10 mouse cellular contexts compared by ENCODE assay signal in genomic region chr6:52601117-52601516, GRCm38 (mm10). TPM values are rescaled to one million over a fixed set of nuclear protein-coding genes. Genes with fewer than 3 reads are reported as not detected.
A peak's percentile ranks its signal among the peaks of the same experiment; 100 is the strongest.
DNase-seq lines count a peak whose midpoint lies in the region; ATAC-seq and TF ChIP-seq lines count a peak whose summit lies in the region.
"Had no signal": no experiment of that assay in that cellular context is flagged by ENCODE, and none has a peak within 500 bp of the region (broad histone marks: within the 10 kb centered on the region; RNA-seq: fewer than 3 reads in every experiment).

No protein-coding gene starts in this region.

- no peak overlapping the region for H3K4me3 ChIP-seq in myocyte
- H3K4me3 ChIP-seq: heart, embryonic 13.5 days; midbrain, embryonic 12.5 days had no signal

- H3K79me2 ChIP-seq in myocyte (ENCODE audit: control insufficient read depth, insufficient read depth): no peaks in the 10 kb centered on the region

- no peak overlapping the region for H3ac ChIP-seq in myocyte (ENCODE audit: control insufficient read depth, insufficient read length)

- peak overlapping the region; percentile 31 for H3K4me2 ChIP-seq in myocyte (ENCODE audit: low read depth)
- H3K4me2 ChIP-seq: heart, embryonic 13.5 days; midbrain, embryonic 12.5 days had no signal

- peak; percentile 34 for DNase-seq in gastrocnemius, adult 18-20 months (ENCODE audit: low spot score)
- no peak for DNase-seq in gastrocnemius, adult 8-10 months (ENCODE audit: low spot score in 2 of 2)
- DNase-seq in right cerebral cortex, adult 18-20 months: peak; percentile 27
- no peak for DNase-seq in right cerebral cortex, postnatal 36 days (ENCODE audit: low spot score in 2 of 2)
- DNase-seq in embryo, embryonic 10.5 days (ENCODE audit: low spot score): peak; percentile 70
- peak; percentile 63 to 78 for DNase-seq in kidney, postnatal 25 days

- TF ChIP-seq POLR2A in myocyte (IDR thresholded peaks at IDR 0.05; ENCODE audit: insufficient read length, low read depth): no peak

- H3K36me3 ChIP-seq in myocyte (ENCODE audit: control insufficient read depth, insufficient read depth): no peaks in the 10 kb centered on the region
- H3K36me3 ChIP-seq: heart, embryonic 13.5 days; midbrain, embryonic 12.5 days had no signal

- H3K27me3 ChIP-seq in myocyte (ENCODE audit: control insufficient read depth, insufficient read depth, insufficient read length): no peaks in the 10 kb centered on the region
- H3K27me3 ChIP-seq: heart, embryonic 13.5 days; midbrain, embryonic 12.5 days had no signal

- ATAC-seq in megakaryocyte-erythroid progenitor cell, adult 5-6 weeks (replicated peaks; ENCODE audit: low FRiP score, low TSS enrichment, poor library complexity, severe bottlenecking): no peak

TF ChIP-seq in myocyte, 11 proteins besides CTCF, POLR2A, EP300 and RAD21:
- TF ChIP-seq E2F4 (IDR thresholded peaks at IDR 0.05; ENCODE audit: insufficient read depth) (no peak), MAX (IDR thresholded peaks at IDR 0.05; ENCODE audit: low read depth) (no peak), SRF (IDR thresholded peaks at IDR 0.05; ENCODE audit: control insufficient read depth, insufficient read length, low read depth) (no peak), CEBPB (IDR thresholded peaks at IDR 0.05; ENCODE audit: insufficient read depth, poor library complexity, severe bottlenecking) (no peak), TCF12 (IDR thresholded peaks at IDR 0.05; ENCODE audit: insufficient read depth, poor library complexity, severe bottlenecking) (no peak), USF1 (IDR thresholded peaks at IDR 0.05; ENCODE audit: low read depth) (no peak), TCF3 (IDR thresholded peaks at IDR 0.05; ENCODE audit: insufficient read length, low read depth) (no peak), REST (IDR thresholded peaks at IDR 0.05; ENCODE audit: insufficient read depth, insufficient read length) (no peak), POLR2AphosphoS2 (IDR thresholded peaks at IDR 0.05; ENCODE audit: insufficient read length, low read depth) (no peak), MYOD1 (IDR thresholded peaks at IDR 0.05; ENCODE audit: control insufficient read depth in 1 of 3, insufficient read length in 2 of 3, low read depth in 2 of 3) (no peak), MYOG (IDR thresholded peaks at IDR 0.05; ENCODE audit: control insufficient read depth in 1 of 3, insufficient read depth in 1 of 3, insufficient read length in 2 of 3, low read depth in 2 of 3) (no peak)
TF ChIP-seq in myocyte: peak in this region for 0.

RNA-seq across cellular contexts. Expression of gene Hibadh, which starts 39.1 kb away (rescaled TPM):
- total RNA-seq in gastrocnemius, adult 18-20 months (2021): 100 to 1,000 TPM; 112 to 115 TPM
- 100 to 1,000 TPM; 106 to 125 (median 119) TPM for total RNA-seq in gastrocnemius, adult 8-10 months (2022)
- 37.0 TPM for polyA plus RNA-seq in myocyte (2012; fragmentation: generic; extraction: Trizol)
- 50.1 and 72.1 TPM in 2 replicates for total RNA-seq in megakaryocyte-erythroid progenitor cell, adult 5-6 weeks (2014; fragmentation: Nextera tagmentation)
- 54.8 and 58.5 TPM in 2 replicates for total RNA-seq in megakaryocyte-erythroid progenitor cell, adult 5-6 weeks (2017)

Comparison
In these comparisons a context has a peak if more than half of its experiments do, and no peak if none do; other contexts are left out.
1. DNase-seq: peak in gastrocnemius, adult 18-20 months (single experiment), right cerebral cortex, adult 18-20 months (single experiment), embryo, embryonic 10.5 days (single experiment) and kidney, postnatal 25 days (2 of 2); none in gastrocnemius, adult 8-10 months (0 of 2) and right cerebral cortex, postnatal 36 days (0 of 2).